Mouse (Mus musculus): ENCODE measurements around the gene Cdc42se1.
"Not testable (repeated sequence)": the region's sequence is repeated elsewhere in the genome, so short reads cannot be mapped to it uniquely, and the experiment has no call there.

Cdc42se1 gene

DNA sequence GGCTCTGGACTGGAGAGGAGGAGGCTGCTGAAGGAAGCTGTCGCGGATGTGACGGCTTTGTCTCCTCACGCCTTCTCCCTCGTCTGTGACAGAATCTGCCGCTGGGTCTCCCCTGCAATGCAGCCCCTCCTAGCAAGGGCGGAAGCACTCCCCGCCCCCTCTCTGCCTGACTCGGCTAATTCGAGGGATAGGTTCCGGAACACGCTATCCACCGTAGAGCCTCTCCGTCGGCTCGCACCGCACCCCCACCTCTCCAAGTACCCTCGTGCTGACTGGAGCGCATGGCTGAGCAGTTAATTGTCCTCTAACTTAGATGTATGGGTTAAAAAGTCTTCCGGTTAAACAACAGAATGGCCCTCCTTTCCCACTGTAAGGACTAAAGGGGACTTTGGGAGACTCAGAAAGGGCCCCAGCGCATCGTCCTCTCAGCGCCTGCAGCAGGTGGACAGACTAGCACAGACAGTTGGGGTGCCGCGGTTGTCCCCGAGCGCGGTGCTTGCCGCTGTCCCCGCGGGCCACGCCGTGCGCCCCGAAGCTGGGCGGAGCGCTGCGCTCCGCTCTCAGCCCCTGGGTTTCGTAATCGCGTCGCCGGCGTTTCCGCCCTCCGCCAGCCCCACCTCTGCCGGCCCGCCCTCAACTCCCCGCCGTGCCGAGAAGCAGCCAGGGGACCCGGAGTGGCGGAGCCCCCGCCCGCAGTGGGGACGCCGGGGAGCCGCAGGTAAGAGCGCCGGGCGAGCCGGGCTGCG, at the start of gene Cdc42se1:
Cdc42se1 (plus strand) TSS at position 585 of the 746 bp plus-strand sequence.
- DNase-seq (ENCODE audit: low spot score), result peak; percentile 71

DNA sequence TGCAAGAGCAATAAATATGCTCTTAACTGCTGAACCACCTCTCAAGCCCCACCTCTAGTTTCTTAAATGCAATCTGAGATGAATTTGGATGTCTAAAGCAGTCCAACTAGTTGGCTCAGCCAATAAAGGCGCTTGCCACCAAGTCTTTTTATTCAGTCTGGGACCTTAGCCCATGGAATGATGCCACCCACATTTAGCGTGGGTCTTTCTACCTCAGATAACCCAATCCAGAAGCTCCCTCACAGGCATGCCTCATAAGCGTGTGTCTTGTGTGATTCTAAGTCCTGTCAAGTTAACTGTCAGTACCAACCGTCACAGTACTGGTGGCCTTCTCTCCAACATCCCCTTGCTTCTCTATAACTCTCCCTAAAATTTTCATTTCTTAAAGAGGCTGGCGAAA, 49.6 kb upstream of the Cdc42se1 start:
- no peak for DNase-seq (ENCODE audit: low spot score)

DNA sequence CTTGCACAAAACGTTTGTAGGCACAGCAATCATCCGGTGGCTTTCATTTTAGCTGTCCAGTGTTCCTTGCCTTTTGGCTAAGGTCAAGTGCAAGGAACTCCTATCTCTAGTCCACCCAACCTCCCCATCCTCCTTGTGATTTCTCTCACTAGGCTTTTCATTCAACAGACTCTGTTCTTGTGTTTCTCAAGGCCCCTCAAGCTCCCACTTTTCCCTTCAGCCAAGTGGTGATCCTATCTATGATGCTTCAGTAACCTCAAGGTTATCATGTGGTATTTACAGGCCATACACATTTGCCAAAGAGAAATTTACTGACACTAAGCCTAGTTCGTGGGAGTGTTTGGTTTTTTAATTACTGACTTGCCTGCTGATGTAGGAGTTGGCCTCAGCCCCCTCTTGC, 48.6 kb upstream of the Cdc42se1 start:
- no peak for DNase-seq (ENCODE audit: low spot score)

DNA sequence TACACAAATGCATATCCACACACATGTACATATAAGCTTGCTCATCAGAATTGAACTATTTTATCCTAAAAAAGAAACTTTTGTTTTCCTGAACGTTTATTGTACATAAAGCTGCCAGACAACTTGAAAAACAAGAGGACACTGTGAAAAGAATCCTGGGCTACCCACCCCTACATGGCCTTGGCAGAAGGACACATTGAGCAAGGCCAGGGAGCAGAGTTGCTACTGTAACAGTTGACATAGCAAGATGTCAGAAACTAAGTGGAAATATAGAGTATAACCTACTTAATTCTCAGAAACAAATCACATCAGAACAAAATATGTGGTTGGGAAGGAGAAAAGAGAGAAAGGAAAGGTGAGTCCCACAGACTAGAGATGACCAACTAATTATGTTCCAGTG, 46.7 kb upstream of the Cdc42se1 start:
- no peak for DNase-seq (ENCODE audit: low spot score)

DNA sequence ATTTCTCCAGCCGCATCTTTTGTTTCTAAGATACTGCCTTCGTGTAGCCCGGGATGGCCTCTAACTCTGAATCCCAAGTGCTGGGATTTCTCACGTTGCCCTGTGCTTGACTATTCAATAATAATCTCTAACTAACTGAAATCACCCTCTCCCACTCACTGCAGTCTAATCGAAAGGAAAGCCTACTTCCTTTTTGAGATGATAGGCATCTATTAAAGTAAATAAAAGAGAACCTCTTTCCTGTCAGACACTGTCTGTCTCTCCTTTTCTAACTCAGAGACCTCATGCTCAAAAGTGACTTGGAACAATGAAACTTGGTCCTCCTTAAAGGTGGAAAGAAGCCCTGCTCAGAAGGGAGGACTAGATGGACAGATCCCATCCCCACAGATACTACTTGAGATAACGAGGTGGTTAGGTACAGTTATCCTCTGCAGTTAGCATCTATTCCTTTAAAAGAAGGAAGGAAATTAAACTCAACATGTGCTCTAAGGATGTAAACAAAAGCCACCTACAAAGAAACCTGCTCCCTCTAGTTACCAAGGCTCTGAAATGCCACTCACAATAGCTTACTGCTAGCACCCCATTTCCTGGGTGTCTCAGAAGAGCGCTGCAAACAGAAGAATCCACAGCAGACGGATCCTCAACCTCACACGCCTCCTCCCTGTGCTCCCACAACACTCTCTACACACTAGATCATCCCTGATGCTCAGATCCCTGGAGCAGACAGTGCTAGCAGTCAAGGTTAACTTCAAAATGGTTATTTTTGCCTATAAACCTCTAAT, 43.5 kb upstream of the Cdc42se1 start:
- DNase-seq (ENCODE audit: low spot score), result no peak

DNA sequence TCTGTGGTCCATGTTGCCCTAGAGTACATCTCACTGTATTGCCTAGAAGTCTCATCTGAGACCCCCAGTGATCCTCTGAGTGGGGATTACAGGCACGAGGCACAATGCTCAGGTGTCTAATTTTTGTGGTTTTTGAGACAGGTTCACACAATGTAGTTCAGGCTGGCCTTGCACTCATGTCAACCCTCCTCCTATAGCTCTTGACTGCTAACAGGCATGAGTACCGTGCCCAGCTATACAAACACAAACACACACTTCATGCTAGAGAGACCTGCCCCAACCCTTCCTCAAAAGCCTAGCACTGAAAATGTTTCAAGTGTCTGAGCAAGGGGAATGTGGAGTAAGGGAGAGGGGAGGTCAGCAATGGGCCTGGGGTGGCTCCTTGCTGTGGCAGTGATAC, 42.4 kb upstream of the Cdc42se1 start:
- DNase-seq (ENCODE audit: low spot score), result no peak

DNA sequence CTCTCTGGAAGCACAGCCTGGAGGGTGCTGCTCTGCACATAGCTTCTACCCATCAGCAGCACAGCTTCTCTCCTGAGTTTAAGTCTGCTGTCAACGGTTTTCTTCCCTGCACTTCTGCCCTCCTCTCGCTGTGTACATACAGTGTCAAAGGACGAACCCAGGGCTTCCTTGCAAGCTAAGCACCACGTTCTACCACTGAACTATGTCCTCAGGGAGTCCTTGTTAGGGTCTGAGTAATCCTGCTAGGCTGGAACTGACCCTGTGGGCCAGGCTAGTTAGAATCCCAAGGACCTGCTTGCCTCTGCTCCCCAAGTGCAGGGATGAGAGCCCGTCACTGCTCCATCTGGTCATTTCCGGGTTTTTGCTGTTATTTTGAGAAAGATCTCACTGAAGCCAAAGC, 41.6 kb upstream of the Cdc42se1 start:
- DNase-seq (ENCODE audit: low spot score), result no peak

DNA sequence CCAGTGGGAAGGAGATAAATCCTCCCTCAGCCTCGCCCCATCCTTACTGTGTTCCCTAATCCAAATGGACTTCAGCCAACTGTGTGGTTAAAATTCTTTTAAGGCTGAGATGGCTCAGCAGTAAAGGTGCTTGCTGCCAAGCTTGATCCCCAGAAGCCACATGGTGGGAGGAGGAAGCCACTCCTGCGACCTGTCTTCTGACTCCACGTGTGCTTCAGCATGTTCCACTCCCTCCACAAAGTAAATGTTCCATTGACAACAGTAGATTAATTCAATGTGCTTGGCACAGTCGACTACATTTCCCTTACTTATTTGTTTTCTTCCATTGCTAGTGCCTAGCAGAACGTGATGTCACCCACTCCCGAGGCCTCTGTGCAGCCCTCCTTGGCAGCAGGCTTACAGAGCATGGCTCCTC, 33.8 kb upstream of the Cdc42se1 start:
- no peak for DNase-seq (ENCODE audit: low spot score)

DNA sequence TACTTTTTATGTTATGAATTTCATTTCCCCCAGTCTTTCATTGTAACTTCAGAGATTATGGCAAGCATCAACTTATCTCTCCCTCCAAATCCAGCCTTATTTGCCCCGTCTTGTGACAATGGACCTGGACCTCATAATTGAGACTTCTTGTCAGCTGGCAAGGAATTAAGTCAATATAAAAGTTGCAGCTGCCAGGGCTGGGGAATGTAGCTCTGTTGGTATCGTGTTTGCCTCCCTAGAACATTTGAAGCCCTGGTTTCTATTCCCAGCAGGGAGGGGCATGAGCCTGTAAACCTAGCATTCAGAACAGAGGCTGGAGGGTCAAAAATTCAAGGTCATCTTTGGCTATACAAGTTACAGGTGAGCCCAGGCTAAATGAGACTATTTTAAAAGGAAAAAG, 32.8 kb upstream of the Cdc42se1 start:
- no peak for DNase-seq (ENCODE audit: low spot score)

DNA sequence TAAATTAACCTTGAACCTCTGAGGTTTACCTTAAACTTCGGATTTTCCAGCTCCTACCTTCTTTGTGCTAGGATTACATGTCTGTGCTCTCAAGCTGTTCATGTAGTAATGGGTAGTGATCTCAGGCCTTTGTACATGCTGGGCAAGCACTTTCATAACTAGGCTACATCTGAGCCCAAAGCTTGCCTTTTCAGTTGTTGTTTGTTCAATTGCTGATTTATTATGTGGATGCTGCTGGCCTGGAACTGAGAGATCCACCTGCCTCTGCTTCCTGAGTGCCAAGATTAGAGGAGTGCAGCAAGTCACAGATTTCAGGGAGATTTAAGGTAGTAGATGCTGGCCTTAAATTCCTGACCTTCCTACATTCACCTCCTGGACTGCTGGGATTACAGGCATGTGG, 29.4 kb upstream of the Cdc42se1 start:
- no peak for DNase-seq (ENCODE audit: low spot score)

DNA sequence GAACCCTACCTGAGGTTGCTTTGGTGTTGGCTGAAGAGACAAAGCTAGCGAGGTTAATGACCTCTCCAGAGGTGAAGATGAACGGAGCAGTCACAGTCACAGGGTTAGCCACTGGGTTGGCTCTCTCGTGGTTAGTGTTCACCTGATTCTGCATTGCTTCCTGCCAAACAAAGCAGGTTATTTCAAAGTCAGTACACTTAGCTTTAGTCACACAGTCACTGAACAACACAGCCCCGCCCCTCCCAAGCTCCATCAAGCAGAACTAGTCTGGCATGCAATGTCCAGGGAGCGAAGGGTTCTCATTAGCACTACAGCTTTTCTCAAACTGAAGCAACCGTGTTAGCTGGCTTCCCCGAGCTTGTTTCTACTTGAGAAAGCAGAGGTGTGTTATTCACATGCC, 28.4 kb upstream of the Cdc42se1 start:
- no peak for DNase-seq (ENCODE audit: low spot score)

DNA sequence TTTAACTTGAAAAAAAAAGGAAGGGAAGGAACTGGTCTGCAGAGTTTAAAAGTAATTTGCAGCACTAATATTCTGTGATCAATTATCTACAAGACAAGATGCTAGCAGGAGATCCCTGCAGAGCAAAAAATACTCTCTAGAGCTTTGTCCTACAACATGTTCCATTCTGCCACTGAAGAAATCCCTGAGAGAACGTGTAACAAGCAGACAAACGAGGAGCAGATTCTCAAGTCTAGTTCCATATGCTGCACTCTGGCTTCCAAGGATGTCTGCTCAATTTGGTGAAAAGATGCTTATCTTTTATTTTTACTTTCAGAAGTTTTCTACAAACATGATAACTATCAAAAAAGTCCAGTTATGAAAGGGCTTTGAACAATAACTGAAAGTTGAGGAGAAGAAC, 28.0 kb upstream of the Cdc42se1 start:
- no peak for DNase-seq (ENCODE audit: low spot score)

DNA sequence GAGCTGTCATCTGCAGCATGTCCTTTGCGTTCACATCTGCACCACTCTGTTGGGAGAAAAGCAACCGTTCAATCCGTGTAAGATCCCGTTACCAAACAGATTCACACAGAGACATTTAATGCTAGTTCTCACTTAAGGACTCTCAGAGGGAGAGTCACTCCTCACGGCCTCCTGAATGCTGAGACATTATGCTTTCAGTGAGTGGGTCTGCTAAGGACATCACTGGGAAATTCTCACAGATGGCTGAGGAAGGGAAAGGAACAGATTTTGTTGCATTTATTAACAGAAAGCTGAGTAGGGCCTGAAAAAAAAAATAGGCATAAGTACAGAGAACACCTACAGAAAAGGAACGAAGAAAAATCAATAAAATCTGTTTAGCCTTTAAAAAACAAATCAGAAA, 24.7 kb upstream of the Cdc42se1 start:
- DNase-seq (ENCODE audit: low spot score), result no peak

DNA sequence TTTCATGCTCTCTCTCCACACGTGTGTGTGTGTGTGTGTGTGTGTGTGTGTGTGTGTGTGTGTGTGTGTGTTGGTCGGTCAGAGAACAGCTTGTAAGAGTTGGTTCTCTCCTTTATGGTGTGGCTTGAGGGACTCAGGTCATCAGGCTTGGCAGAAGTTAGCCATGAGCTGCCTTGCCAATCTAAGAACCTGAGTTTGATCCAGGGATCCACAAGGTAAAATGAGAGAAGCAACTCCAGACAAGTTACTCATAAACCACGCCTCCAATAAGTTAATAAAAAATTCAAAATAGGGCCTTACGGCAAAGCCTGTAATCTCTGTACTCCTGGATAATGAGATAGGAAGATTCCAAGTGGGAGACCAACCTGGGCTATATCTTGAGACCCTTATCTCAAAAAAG, 20.2 kb upstream of the Cdc42se1 start:
- no peak for DNase-seq (ENCODE audit: low spot score)

DNA sequence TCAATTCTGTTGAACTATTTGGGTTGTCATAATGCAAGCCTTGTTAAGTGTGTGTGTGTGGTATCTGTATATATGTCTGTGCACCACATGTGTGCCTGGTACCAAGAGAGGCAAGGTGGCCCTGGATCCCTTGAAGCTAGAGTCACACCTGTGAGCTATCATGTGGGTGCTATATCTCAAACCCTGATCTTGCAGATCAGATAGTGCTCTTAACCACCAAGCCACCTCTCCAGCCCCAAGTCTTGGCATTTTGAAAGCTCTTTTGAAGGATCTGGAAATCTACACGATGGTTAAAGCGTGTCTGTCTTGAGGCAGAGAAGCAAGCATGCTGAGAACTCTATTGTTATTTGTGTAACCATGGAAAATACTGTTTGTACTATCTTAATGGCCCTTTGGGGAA, 17.9 kb upstream of the Cdc42se1 start:
- no peak for DNase-seq (ENCODE audit: low spot score)

DNA sequence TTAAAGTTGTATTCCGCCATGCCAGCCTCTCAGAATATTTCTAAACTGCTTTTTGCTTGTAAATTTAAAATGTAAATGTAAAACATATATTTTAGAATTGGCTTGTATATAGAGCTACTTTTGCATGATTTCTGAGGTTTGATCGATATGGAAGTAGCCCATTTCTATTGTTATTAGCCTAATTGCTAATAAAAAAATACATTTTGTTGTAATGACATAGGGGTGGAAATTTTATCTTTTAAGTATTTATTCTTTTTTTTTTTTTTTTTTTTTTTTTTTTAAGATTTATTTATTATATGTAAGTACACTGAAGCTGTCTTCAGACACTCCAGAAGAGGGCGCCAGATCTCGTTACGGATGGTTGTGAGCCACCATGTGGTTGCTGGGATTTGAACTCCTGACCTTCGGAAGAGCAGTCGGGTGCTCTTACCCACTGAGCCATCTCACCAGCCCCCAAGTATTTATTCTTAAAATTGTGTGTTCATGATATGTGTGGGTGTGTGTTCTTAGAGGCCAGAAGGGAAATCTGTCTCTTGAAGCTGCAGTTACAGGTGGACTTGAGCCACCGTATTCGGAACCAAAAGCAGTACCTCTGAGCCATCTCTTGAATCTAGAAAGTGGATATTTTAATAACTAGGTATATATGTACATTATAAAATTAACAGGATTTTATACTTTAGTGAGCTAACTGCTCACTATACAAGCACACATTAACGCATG, 15.5 kb upstream of the Cdc42se1 start:
- not testable (repeated sequence) for DNase-seq (ENCODE audit: low spot score)

DNA sequence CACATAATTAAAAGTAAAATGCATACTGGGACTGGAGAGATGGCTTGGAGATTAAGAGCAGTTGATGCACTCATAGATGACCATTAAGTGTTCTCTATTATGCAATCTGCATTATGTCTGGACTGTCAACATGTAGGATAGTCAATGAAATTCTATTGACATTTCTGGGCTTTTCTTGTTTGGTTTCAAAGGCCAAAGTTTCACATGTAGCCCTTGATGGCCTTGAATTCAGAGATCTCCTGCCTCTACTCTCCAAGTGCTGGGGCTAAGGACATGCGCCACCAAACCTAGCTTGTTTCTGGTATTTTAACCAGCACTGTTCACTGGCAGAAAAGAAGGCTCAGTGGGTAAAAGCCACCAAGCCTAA, 14.9 kb upstream of the Cdc42se1 start:
- DNase-seq (ENCODE audit: low spot score), result no peak

DNA sequence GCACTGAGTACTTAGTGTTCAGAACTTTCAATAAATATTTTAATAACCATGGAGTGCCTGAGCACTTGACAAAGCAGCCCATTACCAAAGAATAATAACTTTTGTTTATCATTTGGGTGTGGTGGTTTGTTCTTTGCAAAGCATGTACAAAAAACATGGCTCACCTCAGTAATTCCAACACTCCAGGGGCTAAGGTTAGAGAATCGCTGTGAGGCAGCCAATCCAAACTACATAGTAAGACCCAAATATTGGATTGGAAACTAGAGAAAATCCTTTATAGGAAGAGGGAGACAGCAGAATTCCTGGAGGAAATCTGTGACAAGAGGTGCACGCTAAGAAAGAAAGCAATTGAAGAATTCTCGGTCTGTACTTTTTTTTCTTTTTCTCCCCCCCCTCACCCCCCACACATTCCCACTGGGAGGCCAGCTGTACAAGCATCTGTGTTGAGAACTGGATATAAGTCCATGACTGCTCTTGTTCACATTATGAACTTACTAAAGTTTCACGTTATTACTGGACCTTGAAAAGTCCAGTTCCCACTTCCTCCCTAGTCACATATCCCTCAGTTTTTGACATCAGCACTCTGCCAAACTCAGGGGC, 11.8 kb upstream of the Cdc42se1 start:
- DNase-seq (ENCODE audit: low spot score), result no peak

DNA sequence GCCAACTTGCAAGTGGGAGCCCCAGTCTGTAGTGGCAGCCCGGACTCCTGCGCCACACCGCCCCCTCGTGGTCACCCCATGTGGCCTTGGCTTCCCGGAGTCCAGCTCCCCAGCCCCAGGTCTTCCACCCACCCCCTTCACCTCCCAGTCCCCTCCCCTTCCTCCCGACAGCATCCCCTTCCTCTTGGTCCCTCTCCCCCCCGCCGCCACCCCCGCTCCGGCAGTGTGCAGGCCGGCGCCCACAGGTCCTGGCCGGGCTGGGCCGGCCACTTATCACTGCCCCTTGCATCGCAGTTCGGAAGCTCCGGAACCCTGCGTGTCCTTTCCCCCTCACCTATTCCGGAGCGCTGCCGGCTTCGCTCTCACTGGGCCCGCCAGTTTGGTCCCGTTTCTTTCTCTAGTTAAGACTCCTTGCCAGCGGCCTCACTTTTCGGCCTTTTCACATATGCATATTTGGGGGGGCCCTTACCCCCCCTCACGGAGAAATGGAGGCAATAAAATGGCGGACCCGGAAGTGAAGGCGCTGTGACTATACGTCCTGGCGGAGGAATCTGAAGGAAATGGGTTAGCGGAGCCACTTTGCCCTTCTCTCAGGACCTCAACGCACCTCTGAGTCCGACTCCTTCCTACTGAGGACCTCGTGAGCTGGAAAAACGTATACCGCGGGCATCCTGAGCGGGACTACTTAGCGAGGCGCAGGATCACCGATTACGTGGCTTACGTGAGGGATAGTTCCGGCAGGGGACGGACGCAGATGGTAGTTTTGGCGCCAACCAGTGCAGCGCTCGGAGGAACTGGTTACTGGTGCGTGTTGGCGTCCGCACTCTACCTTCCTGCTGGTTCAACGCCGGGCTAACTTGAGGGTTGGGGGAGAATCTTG, 11.0 kb upstream of the Cdc42se1 start, which contains the start of gene Gabpb2:
Gabpb2 (minus strand) TSS at position 662 of the 880 bp plus-strand sequence.
- peak; percentile 90 for DNase-seq (ENCODE audit: low spot score)

DNA sequence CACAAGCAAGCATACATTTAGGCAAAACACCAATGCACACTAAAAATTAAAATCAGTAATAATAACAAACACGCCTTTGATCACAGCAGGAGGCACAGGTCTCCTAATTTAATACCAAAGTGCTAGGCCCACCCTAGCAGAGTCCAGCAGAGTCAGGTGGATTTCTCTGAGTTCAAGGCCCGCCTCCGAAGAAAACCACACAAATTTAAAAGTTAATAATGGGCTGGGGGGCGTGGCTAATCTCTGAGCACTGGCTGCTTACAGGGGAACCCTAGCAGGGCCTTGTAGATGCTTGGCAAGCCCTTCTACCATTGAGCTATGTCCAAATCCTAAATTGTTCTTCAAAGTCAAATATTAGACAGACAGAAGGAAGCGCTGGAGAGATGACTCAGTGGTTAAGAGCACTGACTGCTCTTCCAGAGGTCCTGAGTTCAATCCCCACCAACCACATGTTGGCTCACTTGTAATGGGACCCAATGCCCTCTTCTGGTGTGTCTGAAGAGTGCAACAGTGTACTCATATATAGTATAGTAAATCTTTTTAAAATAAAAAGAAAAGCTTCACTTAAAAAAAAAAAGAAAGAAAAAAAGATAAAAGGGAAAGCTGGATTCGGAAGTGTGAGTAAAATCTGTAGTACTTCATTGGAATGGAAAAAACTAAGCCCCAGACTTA, 9.9 kb upstream of the Cdc42se1 start:
- DNase-seq (ENCODE audit: low spot score), result no peak

DNA sequence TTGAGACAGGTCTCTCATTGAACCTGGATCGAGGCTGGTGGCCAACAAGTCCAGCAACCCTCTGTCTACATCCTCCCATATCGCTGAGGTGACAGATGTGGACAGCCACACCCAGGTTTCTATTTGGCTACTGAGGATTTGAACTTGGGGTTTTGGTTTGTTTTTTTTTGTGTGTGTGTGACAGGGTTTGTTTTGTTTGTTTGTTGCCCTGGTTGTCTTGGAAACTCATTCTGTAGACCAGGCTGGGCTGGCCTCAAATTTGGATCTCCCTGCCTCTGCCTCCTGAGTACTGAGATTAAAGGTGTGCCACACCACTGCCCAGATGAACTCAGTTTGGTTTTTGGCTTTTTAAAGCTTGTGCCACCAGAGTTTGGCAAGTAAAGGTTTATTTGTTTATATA, 5.5 kb upstream of the Cdc42se1 start:
- DNase-seq (ENCODE audit: low spot score), result no peak

Data from layer of hippocampus, adult 9-10 months (tissue).